Mouse (Mus musculus) MEL (cell line): ENCODE data around the gene Pycard.
A peak's percentile ranks its signal among the peaks of the same experiment; 100 is the strongest.
"Not testable (repeated sequence)": the region's sequence is repeated elsewhere in the genome, so short reads cannot be mapped to it uniquely, and the experiment has no call there.

ENCODE experiments used
- CTCF ChIP-seq, 3 experiments: IDR thresholded peaks in 2 of 3; conservative IDR thresholded peaks in 1 of 3; 2 replicates each; pipeline ENCODE4 v1.5.1; 2011 to 2012; ENCODE audit warnings: low read length in 3 of 3, low read depth in 2 of 3, mild to moderate bottlenecking in 2 of 3, improper control_type of control experiment in 1 of 3, inconsistent platforms in 1 of 3, mixed read lengths in 1 of 3, moderate library complexity in 1 of 3; ENCODE audit not compliant: control insufficient read depth in 1 of 3, insufficient read depth in 1 of 3, poor library complexity in 1 of 3, severe bottlenecking in 1 of 3
- EP300 ChIP-seq, 2 experiments: IDR thresholded peaks; 2 replicates each; pipeline ENCODE4 v1.6.1; 2011; ENCODE audit warnings: improper control_type of control experiment in 2 of 2, low read length in 2 of 2, low read depth in 1 of 2, mild to moderate bottlenecking in 1 of 2
- MAZ ChIP-seq: IDR thresholded peaks from 2 replicates; pipeline ENCODE4 v1.6.1; 2012; ENCODE audit warnings: low read depth, mild to moderate bottlenecking, inconsistent platforms, low read length, improper control_type of control experiment

- TF ChIP-seq MAZ; EP300 (IDR thresholded peaks at IDR 0.05; ENCODE audit: low read depth in 1 of 2, low read length in 2 of 2): not testable (repeated sequence)
- TF ChIP-seq CTCF (IDR thresholded peaks at IDR 0.05 in 2 of 3, conservative IDR thresholded peaks at IDR 0.05 in 1 of 3; ENCODE audit: control insufficient read depth in 1 of 3, insufficient read depth in 1 of 3, low read depth in 2 of 3, low read length in 3 of 3, poor library complexity in 1 of 3, severe bottlenecking in 1 of 3) = peak in 1 of 3 experiments; percentile 34; a peak in 2 of 6 replicates
These were observed 51.6 kb downstream of the Pycard start for GRCm38 (mm10) chr7:127942097-127942496.
